ENCODE assay signal across 10 mouse cellular contexts in genomic region chr14:80846420-80847083, GRCm38 (mm10).
DNase-seq lines count a peak whose midpoint lies in the region; ATAC-seq lines count a peak whose summit lies in the region.
"Had no signal": no experiment of that assay in that cellular context is flagged by ENCODE, and none has a peak within 500 bp of the region (broad histone marks: within the 10 kb centered on the region; RNA-seq: fewer than 3 reads in every experiment).

No protein-coding gene starts in this region.

- peaks cover 6% of the 10 kb centered on the region; the same call in 1 of the 2 replicates for H3K4me1 ChIP-seq in hindbrain, embryonic 14.5 days (replicated peaks; ENCODE audit: control insufficient read depth, insufficient read depth, low read length)
- peaks cover 11% of the 10 kb centered on the region; the same call in 1 of the 2 replicates for H3K4me1 ChIP-seq in neural tube, embryonic 15.5 days
- H3K4me1 ChIP-seq: heart, embryonic 15.5 days had no signal

- H3K36me3 ChIP-seq in hindbrain, embryonic 14.5 days (replicated peaks; ENCODE audit: control insufficient read depth, insufficient read depth) = no peaks in the 10 kb centered on the region
- H3K36me3 ChIP-seq in neural tube, embryonic 15.5 days = no peaks in the 10 kb centered on the region
- H3K36me3 ChIP-seq: heart, embryonic 15.5 days had no signal

- no peak overlapping the region for H3K4me3 ChIP-seq in hindbrain, embryonic 14.5 days (replicated peaks; ENCODE audit: low read length)
- no peak overlapping the region for H3K4me3 ChIP-seq in neural tube, embryonic 15.5 days (replicated peaks)
- H3K4me3 ChIP-seq: heart, embryonic 15.5 days had no signal

- H3K9me3 ChIP-seq in hindbrain, embryonic 14.5 days (ENCODE audit: control insufficient read depth, low read length) = no peaks in the 10 kb centered on the region
- no peaks in the 10 kb centered on the region for H3K9me3 ChIP-seq in neural tube, embryonic 15.5 days (replicated peaks)
- H3K9me3 ChIP-seq: heart, embryonic 15.5 days had no signal

- peak overlapping the region; percentile 46 for H3K4me2 ChIP-seq in hindbrain, embryonic 14.5 days (replicated peaks)
- H3K4me2 ChIP-seq in neural tube, embryonic 15.5 days = peak overlapping the region; percentile 55

- H3K9ac ChIP-seq in hindbrain, embryonic 14.5 days = peak overlapping the region; percentile 35
- peak overlapping the region; percentile 22; the same call in 1 of the 2 replicates for H3K9ac ChIP-seq in neural tube, embryonic 15.5 days (replicated peaks)
- H3K9ac ChIP-seq: heart, embryonic 15.5 days had no signal

- H3K27ac ChIP-seq in hindbrain, embryonic 14.5 days = peak overlapping the region; percentile 66
- H3K27ac ChIP-seq in neural tube, embryonic 15.5 days (replicated peaks) = peak overlapping the region; percentile 60
- H3K27ac ChIP-seq: heart, embryonic 15.5 days had no signal

- 57% methylated on average over 9 of the region's 9 CpGs for whole genome bisulfite sequencing in hindbrain, embryonic 14.5 days
- WGBS in neural tube, embryonic 15.5 days = 54% methylated on average over 9 of the region's 9 CpGs

- ATAC-seq in hindbrain, embryonic 14.5 days (ENCODE audit: low FRiP score) = peak; percentile 73
- peak; percentile 57 for ATAC-seq in neural tube, embryonic 15.5 days (ENCODE audit: low FRiP score)
- no peak for ATAC-seq in monocyte, adult 5-6 weeks (replicated peaks; ENCODE audit: insufficient number of reproducible peaks, low FRiP score, low TSS enrichment, poor library complexity, severe bottlenecking)

- DNase-seq in left cerebral cortex, postnatal 10 days (ENCODE audit: extremely low spot score in 1 of 2, low spot score in 2 of 2) = peak; percentile 10 to 25
- no peak for DNase-seq in left cerebral cortex, adult 9 months (ENCODE audit: low spot score in 2 of 2)
- DNase-seq in cerebellum, adult 9-10 months = peak; percentile 19
- DNase-seq in hindbrain, embryonic 14.5 days (ENCODE audit: low spot score) = no peak
- DNase-seq in adrenal gland, postnatal 10 days = no peak
- no peak for DNase-seq in lung, postnatal 36 days

- intact Hi-C loops in left cerebral cortex, postnatal 10 days (cut with DNase I) = loop anchor here (5.0 kb wide), 1 partner anchor 579 kb away; no protein-coding TSS in a partner anchor

- H3K27me3 ChIP-seq in hindbrain, embryonic 14.5 days (ENCODE audit: control insufficient read depth, insufficient read depth, low read length) = no peaks in the 10 kb centered on the region
- H3K27me3 ChIP-seq in neural tube, embryonic 15.5 days (replicated peaks) = no peaks in the 10 kb centered on the region
- H3K27me3 ChIP-seq: CH12.LX; heart, embryonic 15.5 days had no signal

Comparison
In these comparisons a context has a peak if more than half of its experiments do, and no peak if none do; other contexts are left out.
1. DNase-seq: peak in left cerebral cortex, postnatal 10 days (2 of 2) and cerebellum, adult 9-10 months (single experiment); none in left cerebral cortex, adult 9 months (0 of 2), hindbrain, embryonic 14.5 days (single experiment), adrenal gland, postnatal 10 days (single experiment) and lung, postnatal 36 days (single experiment).